Mouse (Mus musculus) embryonic facial prominence, embryonic 10.5 days (tissue): ENCODE data around the gene Kmt2c. TPM values are rescaled to one million over a fixed set of nuclear protein-coding genes. Genes with fewer than 3 reads are reported as not detected.

ENCODE experiments used
- DNase-seq: peaks from one replicate; pipeline ENCODE4 v3.0.0-alpha.2; 2017; ENCODE audit warnings: low spot score
- H3K27ac ChIP-seq: fragments of 300-500 bp; sonication (generic); replicated peaks from 2 replicates; pipeline ENCODE4 v1.5.1; 2016; ENCODE audit warnings: mild to moderate bottlenecking
- H3K27me3 ChIP-seq: fragments of 300-500 bp; sonication (generic); replicated peaks from 2 replicates; pipeline ENCODE4 v1.6.1; 2016; ENCODE audit warnings: low read depth, mild to moderate bottlenecking; ENCODE audit not compliant: poor library complexity, severe bottlenecking
- H3K36me3 ChIP-seq: fragments of 300-500 bp; sonication (generic); replicated peaks from 2 replicates; pipeline ENCODE4 v1.6.1; 2016; ENCODE audit warnings: mild to moderate bottlenecking, moderate library complexity
- H3K4me1 ChIP-seq: fragments of 300-500 bp; sonication (generic); 2 replicates; pipeline ENCODE4 v1.6.1; 2016
- H3K4me3 ChIP-seq: fragments of 300-500 bp; sonication (generic); 2 replicates; pipeline ENCODE4 v1.5.1; 2016; ENCODE audit warnings: mild to moderate bottlenecking, moderate library complexity
- H3K9me3 ChIP-seq: fragments of 300-500 bp; sonication (generic); 2 replicates; pipeline ENCODE4 v1.6.1; 2016; ENCODE audit warnings: mild to moderate bottlenecking
- WGBS: fragments of 180-500 bp; shearing (Covaris S2); methylation state at CpG from one replicate; pipeline ENCODE4 v1.1.7; 2016; 5-methylcytosine and 5-hydroxymethylcytosine counted together
- polyA plus RNA-seq: library from polyadenylated mRNA; unstranded; fragments of >200 nt; fragmentation: Nextera tagmentation; extraction: Ambion mirVana; gene quantifications from 2 replicates; pipeline ENCODE4 v1.2.1, GENCODE M21; 2016

The Kmt2c gene
- 11.8 and 11.9 TPM in 2 replicates for polyA plus RNA-seq

DNA sequence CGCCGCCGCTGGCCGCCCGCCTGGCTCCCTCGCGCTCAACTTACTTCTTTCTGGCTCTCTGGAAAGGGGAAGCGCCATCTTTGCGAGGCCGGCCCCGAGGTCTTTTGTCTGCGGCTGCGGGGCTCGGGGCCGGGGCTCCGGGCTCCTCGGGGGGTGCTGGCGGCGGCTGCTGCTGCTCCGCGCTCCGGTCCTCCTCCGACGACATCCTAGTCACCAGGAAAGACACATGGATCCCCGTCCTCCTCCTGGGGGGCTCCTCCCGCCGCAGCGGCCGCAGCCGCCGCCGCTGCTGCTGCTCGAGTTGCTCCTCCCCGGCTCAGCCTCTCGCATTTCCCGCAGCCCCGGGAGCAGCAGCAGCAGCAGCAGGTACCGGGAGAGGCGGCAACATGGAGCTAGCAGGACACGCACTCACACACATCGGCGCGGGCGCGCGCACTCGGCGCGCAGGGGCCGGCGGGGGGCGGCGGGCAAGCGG, at the start of gene Kmt2c:
Gene Kmt2c (minus strand): TSS at position 438 of the 475 bp plus-strand sequence.
- no peak for DNase-seq
- peak within 1 kb of the TSS; percentile 94 for H3K4me3 ChIP-seq
- H3K27ac ChIP-seq, result peak within 1 kb of the TSS; percentile 97
- H3K9me3 ChIP-seq, result no peaks in the 10 kb centered on the region
- WGBS, result under 1% methylated on average over 54 of the region's 54 CpGs
- H3K27me3 ChIP-seq, result no peaks in the 10 kb centered on the region
- H3K36me3 ChIP-seq, result no peaks in the 10 kb centered on the region
- peaks cover 16% of the 10 kb centered on the region for H3K4me1 ChIP-seq

- DNase-seq, result no peak
- Histone ChIP-seq H3K27me3 (no peaks in the 10 kb centered on the region), H3K9me3 (no peaks in the 10 kb centered on the region), H3K27ac (no peak overlapping the region), H3K4me1 (no peaks in the 10 kb centered on the region), H3K4me3 (no peak overlapping the region), H3K36me3 (no peaks in the 10 kb centered on the region)
- 90% methylated on average over 2 of the region's 2 CpGs for WGBS
These were observed 48.3 kb upstream of the Kmt2c start for GRCm38 (mm10) chr5:25546912-25547311.

DNA sequence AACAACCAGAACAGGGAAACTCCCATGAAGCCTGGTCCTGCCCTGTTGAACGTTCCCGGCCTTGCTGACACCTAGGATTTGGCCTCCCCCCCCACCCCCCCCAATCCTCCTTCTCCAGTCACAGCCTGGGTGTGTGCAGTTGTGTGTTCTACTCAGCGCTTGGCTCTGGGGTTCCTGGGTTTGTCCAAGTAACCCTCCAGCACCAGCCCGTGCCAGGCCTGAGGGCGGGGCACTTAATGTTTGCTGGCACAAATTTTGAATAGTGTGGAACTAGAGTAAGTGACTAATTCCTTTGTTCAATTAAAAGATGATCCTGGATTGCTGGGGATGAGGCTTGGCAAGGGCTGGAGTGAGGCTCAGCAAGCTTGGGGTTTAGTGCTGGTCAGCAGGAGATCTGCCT, 46.0 kb upstream of the Kmt2c start:
- 88% methylated on average over 5 of the region's 5 CpGs for WGBS
- DNase-seq, result no peak
- H3K27me3 ChIP-seq, result no peaks in the 10 kb centered on the region
- no peak overlapping the region for H3K27ac ChIP-seq
- no peaks in the 10 kb centered on the region for H3K36me3 ChIP-seq
- H3K4me1 ChIP-seq, result 0 out of 2 replicates have a peak, but pooled peaks cover 5% of the 10 kb centered on the region
- no peak overlapping the region for H3K4me3 ChIP-seq
- no peaks in the 10 kb centered on the region for H3K9me3 ChIP-seq

DNA sequence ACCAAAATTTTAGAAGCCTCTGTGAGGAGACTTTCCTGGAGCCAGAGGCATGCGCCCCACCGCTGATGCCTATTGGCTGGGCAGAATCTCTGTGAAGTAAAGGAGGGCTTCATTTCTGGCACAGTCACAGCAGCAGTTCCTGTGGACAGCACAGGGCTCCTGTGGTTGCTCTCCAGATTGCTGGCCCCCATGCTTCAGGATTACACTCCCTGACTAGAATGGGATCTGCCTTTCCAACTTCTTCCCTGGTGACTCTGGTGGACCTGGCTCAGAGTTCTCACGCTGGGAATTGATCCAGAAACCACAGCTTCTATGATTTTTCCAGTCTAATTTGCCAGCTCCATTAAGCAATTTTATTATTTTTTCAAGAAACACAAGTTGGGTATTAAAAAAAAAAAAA, 45.5 kb upstream of the Kmt2c start:
- no peaks in the 10 kb centered on the region for H3K9me3 ChIP-seq
- 88% methylated on average over 3 of the region's 3 CpGs for WGBS
- H3K36me3 ChIP-seq, result no peaks in the 10 kb centered on the region
- 0 out of 2 replicates have a peak, but pooled peaks cover 5% of the 10 kb centered on the region for H3K4me1 ChIP-seq
- H3K4me3 ChIP-seq, result no peak overlapping the region
- no peaks in the 10 kb centered on the region for H3K27me3 ChIP-seq
- DNase-seq, result no peak
- H3K27ac ChIP-seq, result no peak overlapping the region

DNA sequence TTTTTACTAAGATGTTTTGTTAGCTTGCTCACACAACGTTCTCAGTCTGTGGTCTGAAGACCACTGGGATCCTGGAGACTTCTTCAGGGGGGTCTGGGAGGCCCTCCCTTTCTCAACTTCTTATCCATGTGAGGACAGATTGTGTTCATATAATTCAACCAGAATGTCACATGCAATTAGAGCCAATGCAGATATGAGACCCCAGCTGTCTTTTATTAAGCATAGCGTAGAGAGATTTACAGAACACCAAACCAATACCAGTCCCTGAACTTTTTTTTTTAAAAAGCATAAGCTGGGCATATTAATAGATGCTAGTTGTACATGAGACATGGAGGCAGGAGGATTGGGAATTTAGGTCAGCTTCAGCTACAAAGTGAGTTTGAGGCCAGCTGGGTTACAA, 43.1 kb upstream of the Kmt2c start:
- 0 out of 2 replicates have a peak, but pooled peaks cover 5% of the 10 kb centered on the region for H3K4me1 ChIP-seq
- H3K27me3 ChIP-seq, result no peaks in the 10 kb centered on the region
- no peak overlapping the region for H3K4me3 ChIP-seq
- no peaks in the 10 kb centered on the region; the same call in 1 of the 2 replicates for H3K9me3 ChIP-seq
- H3K36me3 ChIP-seq, result no peaks in the 10 kb centered on the region
- DNase-seq, result no peak
- 51% methylated on average over 2 of the region's 2 CpGs for WGBS
- H3K27ac ChIP-seq, result no peak overlapping the region

DNA sequence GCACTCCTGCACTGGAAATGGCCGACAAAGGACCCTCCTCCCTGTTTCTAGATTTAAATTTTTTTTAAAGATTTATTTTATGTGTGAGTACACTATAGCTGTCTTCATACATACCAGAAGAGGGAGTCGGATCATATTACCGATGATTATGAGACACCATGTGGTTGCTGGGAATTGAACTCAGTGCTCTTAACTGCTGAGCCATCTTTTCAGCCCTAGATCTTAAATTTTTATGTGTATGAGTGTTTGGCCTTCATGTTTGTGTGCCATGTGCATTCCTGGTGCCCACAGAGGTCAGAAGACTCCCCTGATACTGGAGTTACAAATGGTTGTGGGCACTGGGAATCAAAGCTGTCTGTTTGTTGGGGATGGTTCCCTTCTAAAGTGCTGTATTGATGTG, 42.3 kb upstream of the Kmt2c start:
- no peaks in the 10 kb centered on the region for H3K27me3 ChIP-seq
- WGBS, result 82% methylated on average over 3 of the region's 3 CpGs

DNA sequence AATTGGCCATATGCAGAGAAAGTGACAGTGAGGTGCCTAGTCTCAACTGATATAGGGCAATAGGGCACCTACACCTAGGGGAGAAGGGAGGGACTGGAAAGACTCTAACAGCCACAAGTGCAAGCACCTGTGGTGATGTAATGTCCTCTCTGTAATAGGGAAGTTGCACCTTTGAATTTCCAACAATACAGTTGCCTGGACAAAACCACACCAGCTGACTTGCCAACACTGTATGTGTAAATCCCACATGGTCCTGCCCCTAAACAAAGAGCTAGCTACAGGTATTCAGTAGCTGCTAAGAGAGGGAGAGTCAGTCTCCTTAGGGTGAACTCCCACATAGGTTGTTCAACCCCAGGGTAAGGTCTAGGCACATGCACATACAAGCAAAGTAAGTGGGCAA, 41.8 kb upstream of the Kmt2c start:
- Histone ChIP-seq H3K9me3 (no peaks in the 10 kb centered on the region; the same call in 1 of the 2 replicates), H3K27me3 (no peaks in the 10 kb centered on the region), H3K4me3 (no peak overlapping the region), H3K36me3 (no peaks in the 10 kb centered on the region), H3K27ac (no peak overlapping the region), H3K4me1 (0 out of 2 replicates have a peak, but pooled peaks cover 5% of the 10 kb centered on the region)
- DNase-seq, result no peak

More for the DNA sequence above, 42.3 kb upstream of the Kmt2c start:
- H3K36me3 ChIP-seq, result no peaks in the 10 kb centered on the region
- DNase-seq, result no peak
- H3K4me3 ChIP-seq, result no peak overlapping the region
- no peaks in the 10 kb centered on the region; the same call in 1 of the 2 replicates for H3K9me3 ChIP-seq
- no peak overlapping the region for H3K27ac ChIP-seq
- H3K4me1 ChIP-seq, result 0 out of 2 replicates have a peak, but pooled peaks cover 5% of the 10 kb centered on the region

DNA sequence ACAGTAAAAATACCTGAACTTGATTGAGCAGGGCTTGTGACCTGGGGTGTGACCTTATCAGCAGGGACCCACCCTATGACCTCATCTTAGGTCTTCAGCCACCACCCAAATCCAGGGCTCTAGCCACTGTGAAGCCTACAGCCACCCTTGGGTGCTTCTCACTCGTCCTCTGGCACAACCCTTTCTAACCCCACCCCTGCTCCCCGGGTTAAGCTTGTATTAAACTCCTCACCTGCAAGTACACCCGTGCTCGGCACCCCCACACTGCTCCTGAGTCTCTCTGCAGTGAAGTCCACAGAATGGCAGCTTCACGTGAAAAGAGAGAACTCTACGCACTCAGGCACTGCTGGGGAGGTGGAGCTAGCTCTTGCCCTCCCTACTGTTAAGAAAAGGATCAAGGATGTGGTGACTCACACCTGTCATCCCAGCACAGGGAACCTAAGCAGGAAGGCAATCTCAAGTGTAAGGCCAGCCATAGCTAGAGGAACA, 38.4 kb upstream of the Kmt2c start:
- 48% methylated on average over 6 of the region's 6 CpGs for WGBS
- H3K27ac ChIP-seq, result no peak overlapping the region
- no peak for DNase-seq

GRCm38 (mm10) chr5:25536451-25536850, 37.9 kb upstream of the Kmt2c start:
- no peaks in the 10 kb centered on the region for H3K36me3 ChIP-seq
- no peak overlapping the region for H3K4me3 ChIP-seq
- 58% methylated on average over 2 of the region's 2 CpGs for WGBS
- no peaks in the 10 kb centered on the region; the same call in 1 of the 2 replicates for H3K9me3 ChIP-seq
- H3K27ac ChIP-seq, result no peak overlapping the region
- H3K4me1 ChIP-seq, result 0 out of 2 replicates have a peak, but pooled peaks cover 4% of the 10 kb centered on the region
- H3K27me3 ChIP-seq, result peaks cover 8% of the 10 kb centered on the region
- no peak for DNase-seq

More for the DNA sequence above, 38.4 kb upstream of the Kmt2c start:
- H3K27me3 ChIP-seq, result peaks cover 8% of the 10 kb centered on the region
- H3K36me3 ChIP-seq, result no peaks in the 10 kb centered on the region
- no peak overlapping the region for H3K4me3 ChIP-seq
- H3K9me3 ChIP-seq, result no peaks in the 10 kb centered on the region; the same call in 1 of the 2 replicates
- 0 out of 2 replicates have a peak, but pooled peaks cover 5% of the 10 kb centered on the region for H3K4me1 ChIP-seq

DNA sequence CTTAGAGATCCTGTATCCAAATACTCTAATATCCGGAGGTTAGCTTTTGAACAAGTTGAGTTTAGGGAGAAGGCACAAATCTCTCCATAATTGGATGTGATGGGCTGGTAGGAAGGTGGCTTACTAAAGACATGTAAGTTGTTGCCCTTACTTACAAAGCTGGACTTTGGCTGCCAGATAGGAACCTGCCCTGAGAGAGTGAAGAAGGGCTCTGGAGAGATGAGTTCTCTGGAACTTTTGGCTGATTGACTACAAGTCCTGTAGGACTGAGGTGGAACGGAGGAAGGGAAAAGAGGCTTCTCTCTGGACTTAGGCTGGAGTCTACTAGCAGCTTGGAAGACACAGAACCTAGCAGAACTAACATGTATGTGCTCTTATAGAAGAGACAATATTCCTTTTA, 37.0 kb upstream of the Kmt2c start:
- 84% methylated on average over 2 of the region's 2 CpGs for WGBS
- no peak overlapping the region for H3K4me3 ChIP-seq
- no peak overlapping the region for H3K27ac ChIP-seq
- H3K4me1 ChIP-seq, result no peaks in the 10 kb centered on the region
- H3K9me3 ChIP-seq, result no peaks in the 10 kb centered on the region; the same call in 1 of the 2 replicates
- no peak for DNase-seq
- no peaks in the 10 kb centered on the region for H3K36me3 ChIP-seq
- peaks cover 8% of the 10 kb centered on the region for H3K27me3 ChIP-seq

DNA sequence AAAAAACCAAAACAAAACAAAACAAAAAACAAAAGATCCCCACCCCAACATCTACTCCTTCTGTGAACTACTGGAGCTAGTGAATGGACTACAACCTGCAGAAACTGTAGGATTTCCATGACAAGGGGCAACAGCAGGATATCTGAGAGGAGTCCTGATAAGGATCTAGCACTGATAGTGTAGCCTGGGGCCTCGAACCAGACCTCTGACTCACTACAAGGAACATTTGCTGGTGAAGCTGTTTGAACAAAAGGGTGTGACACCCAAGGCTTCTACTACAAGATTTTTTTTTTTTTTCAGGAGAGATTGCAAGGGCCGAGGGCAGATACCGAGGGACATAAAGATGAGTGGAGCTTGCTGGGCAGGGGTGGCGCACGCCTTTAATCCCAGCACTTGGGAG, 34.7 kb upstream of the Kmt2c start:
- H3K9me3 ChIP-seq, result no peaks in the 10 kb centered on the region; the same call in 1 of the 2 replicates
- 85% methylated on average over 5 of the region's 5 CpGs for WGBS
- H3K27me3 ChIP-seq, result peaks cover 8% of the 10 kb centered on the region
- no peak overlapping the region for H3K4me3 ChIP-seq
- H3K4me1 ChIP-seq, result peaks cover 7% of the 10 kb centered on the region
- DNase-seq, result no peak
- no peaks in the 10 kb centered on the region for H3K36me3 ChIP-seq
- H3K27ac ChIP-seq, result no peak overlapping the region

- peaks cover 8% of the 10 kb centered on the region for H3K27me3 ChIP-seq
- no peaks in the 10 kb centered on the region; the same call in 1 of the 2 replicates for H3K9me3 ChIP-seq
- H3K36me3 ChIP-seq, result no peaks in the 10 kb centered on the region
- 54% methylated on average over 18 of the region's 18 CpGs for WGBS
- no peak for DNase-seq
- H3K27ac ChIP-seq, result no peak overlapping the region
- H3K4me3 ChIP-seq, result no peak overlapping the region
- peaks cover 15% of the 10 kb centered on the region for H3K4me1 ChIP-seq
These were observed 33.9 kb upstream of the Kmt2c start for GRCm38 (mm10) chr5:25532256-25533147.
